Mouse (Mus musculus): ENCODE data around the gene F2r. TPM values are rescaled to one million over a fixed set of nuclear protein-coding genes. Genes with fewer than 3 reads are reported as not detected.

Gene F2r
- polyA plus RNA-seq, 1 experiment from 2014 or later: 58.5 TPM

DNA sequence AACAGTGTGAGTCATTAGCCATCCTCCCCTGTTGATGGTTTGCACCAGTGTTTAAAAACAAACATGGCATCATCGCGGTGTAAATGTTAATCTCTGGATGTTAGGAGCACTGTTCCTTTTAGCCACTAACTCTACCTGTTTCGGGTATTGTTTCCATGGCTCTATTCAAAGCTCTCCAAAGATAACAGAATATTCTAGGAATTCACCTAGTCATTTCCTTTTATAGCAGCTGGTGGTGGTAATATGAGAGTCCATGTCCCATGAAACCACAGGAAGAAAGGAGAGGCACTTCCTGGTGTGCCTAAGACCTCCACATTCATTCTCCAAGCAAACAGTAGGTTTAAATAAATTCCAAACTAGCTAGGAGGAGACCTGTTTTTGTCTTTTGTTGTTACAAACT lies 4.8 kb upstream of the F2r start:
- Histone ChIP-seq H3K27ac (ENCODE audit: low read depth) (no peak overlapping the region), H3K4me2 (ENCODE audit: low read length) (no peak overlapping the region), H3K4me3 (ENCODE audit: low read depth, low read length) (no peak overlapping the region), H3K27me3 (replicated peaks; ENCODE audit: control insufficient read depth, insufficient read depth, low read length) (no peaks in the 10 kb centered on the region), H3K9me3 (ENCODE audit: control insufficient read depth, low read length) (no peaks in the 10 kb centered on the region), H3K9ac (ENCODE audit: low read length) (no peak overlapping the region), H3K4me1 (replicated peaks; ENCODE audit: control insufficient read depth, insufficient read depth, low read length) (no peaks in the 10 kb centered on the region), H3K36me3 (ENCODE audit: control insufficient read depth, insufficient read depth, low read length) (no peaks in the 10 kb centered on the region; the same call in 1 of the 2 replicates)
- ATAC-seq (replicated peaks; ENCODE audit: low FRiP score, low TSS enrichment, low read depth) (no peak), DNase-seq (ENCODE audit: low spot score) (no peak)
- WGBS: 81% methylated on average over 3 of the region's 3 CpGs

DNA sequence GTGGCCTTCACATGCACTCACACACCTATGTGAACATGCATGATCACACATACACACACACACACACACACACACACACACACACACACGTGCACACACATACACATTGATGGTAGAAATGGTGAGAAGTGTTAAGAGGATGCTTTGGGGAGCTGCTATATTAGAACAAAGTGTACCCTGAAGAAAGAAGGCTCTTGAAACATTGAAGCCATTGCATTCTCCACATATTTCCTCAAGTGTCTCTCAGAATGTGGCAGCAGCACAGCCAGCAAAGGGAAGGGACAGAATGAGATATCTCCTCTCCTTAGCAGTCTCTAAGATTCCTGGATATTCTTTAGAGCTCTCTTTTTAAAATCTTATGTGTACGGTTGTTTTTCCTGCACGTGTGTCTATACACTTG lies 3.3 kb upstream of the F2r start:
- no peaks in the 10 kb centered on the region for H3K9me3 ChIP-seq (ENCODE audit: control insufficient read depth, low read length)
- H3K4me3 ChIP-seq (ENCODE audit: low read depth, low read length): no peak overlapping the region
- H3K4me1 ChIP-seq (replicated peaks; ENCODE audit: control insufficient read depth, insufficient read depth, low read length): peaks cover 5% of the 10 kb centered on the region; the same call in 1 of the 2 replicates
- H3K9ac ChIP-seq (ENCODE audit: low read length): no peak overlapping the region
- DNase-seq (ENCODE audit: low spot score) (no peak), ATAC-seq (replicated peaks; ENCODE audit: low FRiP score, low TSS enrichment, low read depth) (no peak)
- WGBS: 72% methylated on average over 3 of the region's 3 CpGs
- H3K27ac ChIP-seq (ENCODE audit: low read depth): no peak overlapping the region
- H3K36me3 ChIP-seq (ENCODE audit: control insufficient read depth, insufficient read depth, low read length): no peaks in the 10 kb centered on the region
- no peaks in the 10 kb centered on the region for H3K27me3 ChIP-seq (replicated peaks; ENCODE audit: control insufficient read depth, insufficient read depth, low read length)
- H3K4me2 ChIP-seq (ENCODE audit: low read length): no peak overlapping the region

DNA sequence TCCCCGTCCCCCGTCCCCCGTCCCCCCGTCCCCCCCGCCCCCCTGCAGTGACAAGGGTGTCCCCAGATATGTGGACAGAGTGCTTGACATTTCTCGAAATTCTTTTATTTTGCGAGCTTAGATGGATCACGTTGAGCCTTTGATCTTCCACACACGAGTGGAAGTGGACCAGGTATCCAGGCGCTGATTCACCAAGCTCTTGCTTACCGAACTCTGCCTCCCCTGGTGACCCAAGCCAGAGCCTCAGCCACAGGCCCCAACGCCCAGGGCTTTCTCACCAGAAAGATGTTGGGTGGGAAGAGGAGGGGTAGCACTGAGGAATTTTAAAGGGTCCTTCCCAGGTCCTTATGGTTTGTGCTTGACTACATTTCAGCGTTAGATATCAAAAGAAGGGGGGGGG lies 572 bp upstream of the F2r start:
- 13% methylated on average over 13 of the region's 13 CpGs for WGBS
- peak overlapping the region; percentile 77 for H3K4me3 ChIP-seq (ENCODE audit: low read depth, low read length)
- peak overlapping the region; percentile 74; the same call in 1 of the 2 replicates for H3K27ac ChIP-seq (ENCODE audit: low read depth)
- DNase-seq (ENCODE audit: low spot score): no peak
- 0 out of 2 replicates have a peak, but pooled peaks have one; percentile 2 for ATAC-seq (replicated peaks; ENCODE audit: low FRiP score, low TSS enrichment, low read depth)
- peak overlapping the region; percentile 83 for H3K9ac ChIP-seq (ENCODE audit: low read length)
- H3K9me3 ChIP-seq (ENCODE audit: control insufficient read depth, low read length): no peaks in the 10 kb centered on the region
- no peaks in the 10 kb centered on the region for H3K36me3 ChIP-seq (ENCODE audit: control insufficient read depth, insufficient read depth, low read length)
- H3K4me1 ChIP-seq (replicated peaks; ENCODE audit: control insufficient read depth, insufficient read depth, low read length): peaks cover 24% of the 10 kb centered on the region
- no peaks in the 10 kb centered on the region for H3K27me3 ChIP-seq (replicated peaks; ENCODE audit: control insufficient read depth, insufficient read depth, low read length)
- peak overlapping the region; percentile 87 for H3K4me2 ChIP-seq (ENCODE audit: low read length)

DNA sequence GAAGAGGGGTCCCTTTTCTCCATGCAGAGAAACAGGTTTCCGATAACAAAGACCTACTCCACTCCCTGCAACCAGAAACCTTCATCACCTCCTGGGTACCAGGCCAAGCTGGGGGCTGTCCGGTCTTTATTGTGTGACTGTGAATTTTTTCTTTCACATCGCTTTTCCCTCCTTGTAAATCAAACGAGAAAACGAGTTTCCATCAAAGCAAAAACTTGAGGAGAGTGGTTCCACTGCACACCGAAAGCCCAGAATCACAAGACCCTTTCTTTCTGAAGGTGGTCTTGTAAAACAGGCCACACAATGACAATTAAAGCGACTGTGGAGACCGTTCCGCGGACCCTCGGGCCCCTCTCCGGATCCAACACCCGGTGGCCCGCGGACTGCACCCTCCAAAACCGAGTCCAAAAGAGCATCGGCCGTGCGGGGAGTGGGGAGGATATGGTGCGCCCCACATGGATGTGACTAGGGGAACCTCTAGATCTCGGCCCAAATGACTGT lies 566 bp downstream of the F2r start:
- H3K9ac ChIP-seq (ENCODE audit: low read length): peak overlapping the region; percentile 83
- H3K9me3 ChIP-seq (ENCODE audit: control insufficient read depth, low read length): no peaks in the 10 kb centered on the region
- peak overlapping the region; percentile 87 for H3K4me2 ChIP-seq (ENCODE audit: low read length)
- 1% methylated on average over 21 of the region's 21 CpGs for WGBS
- DNase-seq (ENCODE audit: low spot score): peak; percentile 74
- ATAC-seq (replicated peaks; ENCODE audit: low FRiP score, low TSS enrichment, low read depth): peak; percentile 34; the same call in 1 of the 2 replicates
- peaks cover 24% of the 10 kb centered on the region for H3K4me1 ChIP-seq (replicated peaks; ENCODE audit: control insufficient read depth, insufficient read depth, low read length)
- no peaks in the 10 kb centered on the region for H3K27me3 ChIP-seq (replicated peaks; ENCODE audit: control insufficient read depth, insufficient read depth, low read length)
- peak overlapping the region; percentile 61 for H3K27ac ChIP-seq (ENCODE audit: low read depth)
- peak overlapping the region; percentile 77 for H3K4me3 ChIP-seq (ENCODE audit: low read depth, low read length)
- H3K36me3 ChIP-seq (ENCODE audit: control insufficient read depth, insufficient read depth, low read length): no peaks in the 10 kb centered on the region

DNA sequence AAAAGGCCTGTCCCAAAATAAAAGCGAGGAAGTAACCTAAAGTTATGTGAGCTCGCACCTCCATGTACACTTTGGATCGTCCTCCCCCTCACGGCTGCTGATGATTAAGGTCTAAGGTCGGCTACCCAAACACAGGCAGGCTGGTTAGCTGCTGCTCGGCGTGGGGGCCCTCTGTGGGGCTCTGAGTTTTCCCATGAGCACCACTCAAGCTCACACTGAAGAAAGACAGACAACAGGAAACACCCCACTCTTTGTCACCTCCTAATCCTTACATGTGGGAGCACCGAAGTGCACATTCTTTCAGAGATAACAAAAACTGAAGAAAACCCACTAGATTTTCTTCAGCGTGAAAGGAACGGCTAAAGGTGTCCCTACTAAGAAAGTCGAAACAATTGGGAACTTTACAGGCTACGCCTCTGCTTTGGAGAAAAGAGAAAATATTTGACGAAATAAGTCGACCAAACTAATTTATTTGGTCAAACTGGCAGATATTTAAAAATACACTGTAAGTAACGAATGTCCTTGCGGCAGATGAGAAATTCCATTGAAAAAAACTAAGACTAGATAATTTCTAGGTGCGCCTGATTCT lies 1.1 kb downstream of the F2r start:
- Histone ChIP-seq H3K4me1 (replicated peaks; ENCODE audit: control insufficient read depth, insufficient read depth, low read length) (peaks cover 24% of the 10 kb centered on the region), H3K27ac (ENCODE audit: low read depth) (peak overlapping the region; percentile 61; the same call in 1 of the 2 replicates), H3K9ac (ENCODE audit: low read length) (peak overlapping the region; percentile 83), H3K27me3 (replicated peaks; ENCODE audit: control insufficient read depth, insufficient read depth, low read length) (no peaks in the 10 kb centered on the region), H3K36me3 (ENCODE audit: control insufficient read depth, insufficient read depth, low read length) (no peaks in the 10 kb centered on the region), H3K4me2 (ENCODE audit: low read length) (peak overlapping the region; percentile 87), H3K9me3 (ENCODE audit: control insufficient read depth, low read length) (no peaks in the 10 kb centered on the region), H3K4me3 (ENCODE audit: low read depth, low read length) (peak overlapping the region; percentile 77)
- DNase-seq (ENCODE audit: low spot score): peak; percentile 65
- 7% methylated on average over 17 of the region's 17 CpGs for WGBS
- no peak for ATAC-seq (replicated peaks; ENCODE audit: low FRiP score, low TSS enrichment, low read depth)

DNA sequence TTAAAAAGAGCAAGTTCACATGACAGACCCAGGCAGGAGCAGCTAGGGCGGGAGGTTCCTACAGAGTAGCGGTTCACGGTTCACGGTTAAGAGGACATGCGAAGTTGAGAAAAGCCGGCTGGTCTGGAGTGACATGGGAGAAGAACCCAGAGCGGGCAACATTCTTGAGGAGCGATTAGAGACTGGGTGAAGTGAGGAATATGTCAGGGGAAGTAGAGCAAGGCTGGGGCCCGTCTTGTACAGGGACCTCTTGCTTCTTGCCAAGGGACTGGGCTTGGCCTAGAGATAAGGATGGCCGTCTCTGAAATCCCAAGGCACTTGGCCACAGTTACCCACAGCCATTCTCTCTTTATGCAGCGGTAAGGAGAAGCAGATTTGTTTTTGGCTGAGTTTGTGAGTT lies 1.8 kb downstream of the F2r start:
- H3K27ac ChIP-seq (ENCODE audit: low read depth): 0 out of 2 replicates have a peak overlapping the region, but pooled peaks have one; percentile 5
- ATAC-seq (replicated peaks; ENCODE audit: low FRiP score, low TSS enrichment, low read depth) (no peak), DNase-seq (ENCODE audit: low spot score) (peak; percentile 54)

DNA sequence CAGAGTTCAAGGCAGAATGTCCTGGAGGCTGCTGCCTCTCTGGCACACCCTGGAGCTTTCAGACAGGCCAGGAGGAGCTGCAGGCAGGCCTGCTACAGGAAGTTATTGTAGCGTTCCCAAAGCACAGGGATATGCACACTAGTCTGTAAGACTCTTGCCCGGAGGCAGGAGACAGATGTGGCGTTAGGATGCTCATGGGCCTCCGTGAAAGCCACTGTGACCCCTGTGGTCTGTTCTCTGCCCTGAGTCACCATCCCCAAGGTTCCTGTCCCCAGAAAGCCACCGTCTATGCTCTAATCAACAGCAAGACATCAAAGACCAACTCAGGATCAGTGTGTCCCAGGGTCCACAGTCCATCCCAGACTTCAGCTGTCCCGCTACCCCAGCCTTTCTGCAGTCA lies 3.5 kb downstream of the F2r start:
- ATAC-seq (replicated peaks; ENCODE audit: low FRiP score, low TSS enrichment, low read depth) (no peak), DNase-seq (ENCODE audit: low spot score) (no peak)
- no peaks in the 10 kb centered on the region for H3K9me3 ChIP-seq (ENCODE audit: control insufficient read depth, low read length)
- no peak overlapping the region for H3K4me3 ChIP-seq (ENCODE audit: low read depth, low read length)
- no peak overlapping the region for H3K4me2 ChIP-seq (ENCODE audit: low read length)
- WGBS: 68% methylated on average over 6 of the region's 6 CpGs
- H3K9ac ChIP-seq (ENCODE audit: low read length): no peak overlapping the region
- H3K27me3 ChIP-seq (replicated peaks; ENCODE audit: control insufficient read depth, insufficient read depth, low read length): no peaks in the 10 kb centered on the region
- peaks cover 24% of the 10 kb centered on the region for H3K4me1 ChIP-seq (replicated peaks; ENCODE audit: control insufficient read depth, insufficient read depth, low read length)
- H3K36me3 ChIP-seq (ENCODE audit: control insufficient read depth, insufficient read depth, low read length): no peaks in the 10 kb centered on the region
- no peak overlapping the region for H3K27ac ChIP-seq (ENCODE audit: low read depth)

More for the DNA sequence above, 1.8 kb downstream of the F2r start:
- Histone ChIP-seq H3K4me3 (ENCODE audit: low read depth, low read length) (peak overlapping the region; percentile 77), H3K27me3 (replicated peaks; ENCODE audit: control insufficient read depth, insufficient read depth, low read length) (no peaks in the 10 kb centered on the region), H3K9me3 (ENCODE audit: control insufficient read depth, low read length) (no peaks in the 10 kb centered on the region), H3K4me2 (ENCODE audit: low read length) (peak overlapping the region; percentile 87), H3K9ac (ENCODE audit: low read length) (peak overlapping the region; percentile 83), H3K4me1 (replicated peaks; ENCODE audit: control insufficient read depth, insufficient read depth, low read length) (peaks cover 24% of the 10 kb centered on the region), H3K36me3 (ENCODE audit: control insufficient read depth, insufficient read depth, low read length) (no peaks in the 10 kb centered on the region)
- 29% methylated on average over 11 of the region's 11 CpGs for WGBS

DNA sequence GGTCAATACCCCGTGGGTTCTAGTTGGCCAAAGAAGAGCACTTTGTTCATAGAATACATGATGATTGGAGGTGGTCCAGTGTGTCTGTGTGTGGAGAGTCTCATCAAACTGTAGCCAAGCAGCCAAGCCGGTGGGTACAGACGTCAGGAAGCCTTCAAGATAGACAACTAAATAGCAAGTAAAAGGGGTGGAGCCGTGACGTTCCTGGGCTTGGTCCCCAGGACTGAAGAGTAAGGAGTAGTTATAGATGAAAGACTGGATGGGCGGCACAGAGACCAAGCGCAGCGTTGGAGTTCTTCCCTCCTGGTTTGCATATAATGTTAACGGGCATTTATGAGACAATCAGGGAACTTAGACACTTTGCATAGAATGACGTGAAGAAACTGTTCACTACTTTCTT lies 6.0 kb downstream of the F2r start:
- DNase-seq (ENCODE audit: low spot score): no peak
- 0 out of 2 replicates have a peak, but pooled peaks cover 3% of the 10 kb centered on the region for H3K9me3 ChIP-seq (ENCODE audit: control insufficient read depth, low read length)
- no peak overlapping the region for H3K27ac ChIP-seq (ENCODE audit: low read depth)
- no peak overlapping the region for H3K4me2 ChIP-seq (ENCODE audit: low read length)
- no peaks in the 10 kb centered on the region for H3K27me3 ChIP-seq (replicated peaks; ENCODE audit: control insufficient read depth, insufficient read depth, low read length)
- no peaks in the 10 kb centered on the region for H3K36me3 ChIP-seq (ENCODE audit: control insufficient read depth, insufficient read depth, low read length)
- no peak for ATAC-seq (replicated peaks; ENCODE audit: low FRiP score, low TSS enrichment, low read depth)
- no peak overlapping the region for H3K9ac ChIP-seq (ENCODE audit: low read length)
- WGBS: 87% methylated on average over 10 of the region's 10 CpGs
- no peak overlapping the region for H3K4me3 ChIP-seq (ENCODE audit: low read depth, low read length)
- peaks cover 24% of the 10 kb centered on the region for H3K4me1 ChIP-seq (replicated peaks; ENCODE audit: control insufficient read depth, insufficient read depth, low read length)

DNA sequence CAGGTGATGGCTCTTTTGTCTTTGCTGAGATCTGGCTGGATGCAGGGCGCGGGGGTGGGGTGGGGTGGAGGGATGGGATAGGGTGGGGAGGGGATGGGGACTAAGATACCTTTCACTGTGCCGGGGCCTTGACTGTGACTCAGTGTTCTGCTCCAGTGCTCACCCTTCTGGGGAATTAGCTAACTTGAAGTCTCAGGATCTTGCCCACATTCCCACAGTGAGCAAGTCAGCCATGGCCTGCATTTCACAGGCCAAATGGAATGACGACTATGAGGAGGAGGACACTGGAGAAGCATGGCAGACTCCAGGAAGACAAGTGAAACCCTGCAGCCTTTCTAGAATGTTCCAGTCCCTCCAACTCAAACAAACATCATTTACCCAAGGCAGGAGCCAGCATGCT lies 6.5 kb downstream of the F2r start:
- no peaks in the 10 kb centered on the region for H3K27me3 ChIP-seq (replicated peaks; ENCODE audit: control insufficient read depth, insufficient read depth, low read length)
- no peak overlapping the region for H3K9ac ChIP-seq (ENCODE audit: low read length)
- no peak overlapping the region for H3K27ac ChIP-seq (ENCODE audit: low read depth)
- peaks cover 21% of the 10 kb centered on the region for H3K4me1 ChIP-seq (replicated peaks; ENCODE audit: control insufficient read depth, insufficient read depth, low read length)
- H3K9me3 ChIP-seq (ENCODE audit: control insufficient read depth, low read length): 0 out of 2 replicates have a peak, but pooled peaks cover 3% of the 10 kb centered on the region
- no peak for ATAC-seq (replicated peaks; ENCODE audit: low FRiP score, low TSS enrichment, low read depth)
- H3K4me2 ChIP-seq (ENCODE audit: low read length): no peak overlapping the region
- 90% methylated on average over 4 of the region's 4 CpGs for WGBS
- no peaks in the 10 kb centered on the region for H3K36me3 ChIP-seq (ENCODE audit: control insufficient read depth, insufficient read depth, low read length)
- no peak overlapping the region for H3K4me3 ChIP-seq (ENCODE audit: low read depth, low read length)
- no peak for DNase-seq (ENCODE audit: low spot score)

All from intestine, embryonic 14.5 days (tissue).